Mouse (Mus musculus) embryo, embryonic 9.5 days (tissue): Measurements from ENCODE around the gene Txndc12.
A peak's percentile ranks its signal among the peaks of the same experiment; 100 is the strongest.

ENCODE experiments used
- DNase-seq: peaks from one replicate; pipeline ENCODE4 v3.0.0-alpha.2; 2017; ENCODE audit errors: extremely low spot score

The Txndc12 gene

GRCm38 (mm10) chr4:108834115-108834970, at the start of gene Txndc12:
TSS of gene Txndc12 (plus strand) at chr4:108834601.
- DNase-seq: peak; percentile 91

GRCm38 (mm10) chr4:108789258-108789936, 45.0 kb upstream of the Txndc12 start:
- DNase-seq: no peak

- DNase-seq: no peak
Observed at GRCm38 (mm10) chr4:108790507-108790906, 43.9 kb upstream of the Txndc12 start.

- no peak for DNase-seq
Observed at GRCm38 (mm10) chr4:108793941-108794340, 40.5 kb upstream of the Txndc12 start.

GRCm38 (mm10) chr4:108796701-108797100, 37.7 kb upstream of the Txndc12 start:
- no peak for DNase-seq

- DNase-seq: peak; percentile 46
Observed at GRCm38 (mm10) chr4:108798083-108798830, 36.1 kb upstream of the Txndc12 start.

- no peak for DNase-seq
Observed at GRCm38 (mm10) chr4:108803535-108803934, 30.9 kb upstream of the Txndc12 start.

GRCm38 (mm10) chr4:108811142-108811541, 23.3 kb upstream of the Txndc12 start:
- DNase-seq: no peak

GRCm38 (mm10) chr4:108811550-108811949, 22.9 kb upstream of the Txndc12 start:
- no peak for DNase-seq

- DNase-seq: no peak
Observed at GRCm38 (mm10) chr4:108825677-108826076, 8.7 kb upstream of the Txndc12 start.

GRCm38 (mm10) chr4:108826096-108826495, 8.3 kb upstream of the Txndc12 start:
- DNase-seq: no peak

GRCm38 (mm10) chr4:108826643-108827042, 7.8 kb upstream of the Txndc12 start:
- DNase-seq: no peak

GRCm38 (mm10) chr4:108830698-108831097, 3.7 kb upstream of the Txndc12 start:
- no peak for DNase-seq

- peak; percentile 97 for DNase-seq
Observed at GRCm38 (mm10) chr4:108832916-108833827, 1.2 kb upstream of the Txndc12 start, which contains the start of gene Btf3l4. TSS of gene Btf3l4 (minus strand) at chr4:108833614.

GRCm38 (mm10) chr4:108833828-108834114, 630 bp upstream of the Txndc12 start:
- DNase-seq: no peak

- no peak for DNase-seq
Observed at GRCm38 (mm10) chr4:108834971-108835311, 540 bp downstream of the Txndc12 start.

GRCm38 (mm10) chr4:108835496-108835895, 1.1 kb downstream of the Txndc12 start:
- no peak for DNase-seq

- DNase-seq: no peak
Observed at GRCm38 (mm10) chr4:108838031-108838430, 3.6 kb downstream of the Txndc12 start.

- DNase-seq: no peak
Observed at GRCm38 (mm10) chr4:108841920-108842578, 7.6 kb downstream of the Txndc12 start.

- no peak for DNase-seq
Observed at GRCm38 (mm10) chr4:108843336-108843735, 8.9 kb downstream of the Txndc12 start.
